Mouse (Mus musculus) ovary, postnatal 36 days (tissue): ENCODE results near the gene Pycard.
"Not testable (repeated sequence)": the region's sequence is repeated elsewhere in the genome, so short reads cannot be mapped to it uniquely, and the experiment has no call there.

Experiments
- DNase-seq: peaks from one replicate; pipeline ENCODE4 v3.0.0; 2022; ENCODE audit warnings: low spot score, mixed read lengths

Pycard gene

DNA sequence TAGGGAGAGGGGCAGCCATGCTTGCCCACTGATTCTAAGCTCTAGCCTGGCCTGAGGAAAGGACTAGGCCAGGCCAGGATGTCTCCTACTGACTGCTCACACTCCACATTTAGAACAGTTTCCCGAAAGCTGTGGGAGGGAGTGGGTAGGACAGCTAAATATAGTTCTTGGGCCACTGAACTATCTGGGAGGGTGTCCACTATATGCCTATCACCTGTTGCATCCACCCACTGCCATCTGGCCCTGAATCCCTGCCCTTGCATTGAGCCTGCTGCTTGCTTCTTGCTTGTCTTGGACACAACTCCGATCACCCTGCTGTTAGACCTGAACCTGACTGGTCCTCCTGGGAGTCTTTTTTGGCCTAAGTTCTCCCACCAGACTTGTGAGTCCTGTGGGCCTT lies 10.0 kb upstream of the Pycard start, which contains the start of gene Trim72:
TSS of gene Trim72 (plus strand) at position 262 of the 400 bp plus-strand sequence.
- no peak for DNase-seq

DNA sequence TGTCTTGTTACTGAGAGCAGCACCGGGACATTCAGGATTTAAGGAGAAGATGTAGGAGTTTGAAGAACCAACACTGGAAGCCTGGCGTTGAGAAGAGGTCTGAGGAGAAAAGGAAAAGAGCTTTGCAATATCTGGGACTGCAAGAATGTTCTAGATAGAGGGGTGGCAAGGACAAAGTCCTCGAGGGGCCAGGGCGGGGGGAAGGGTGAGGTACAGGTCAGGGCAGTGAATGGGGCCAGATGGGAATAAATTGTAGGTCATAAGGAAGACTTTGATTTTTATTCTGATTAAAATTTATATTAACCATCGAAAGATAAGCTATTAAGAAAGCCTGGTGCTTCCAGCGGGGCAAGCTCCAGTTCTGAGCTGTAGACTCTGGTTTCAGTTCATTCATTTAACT lies 9.4 kb upstream of the Pycard start:
- DNase-seq: no peak

DNA sequence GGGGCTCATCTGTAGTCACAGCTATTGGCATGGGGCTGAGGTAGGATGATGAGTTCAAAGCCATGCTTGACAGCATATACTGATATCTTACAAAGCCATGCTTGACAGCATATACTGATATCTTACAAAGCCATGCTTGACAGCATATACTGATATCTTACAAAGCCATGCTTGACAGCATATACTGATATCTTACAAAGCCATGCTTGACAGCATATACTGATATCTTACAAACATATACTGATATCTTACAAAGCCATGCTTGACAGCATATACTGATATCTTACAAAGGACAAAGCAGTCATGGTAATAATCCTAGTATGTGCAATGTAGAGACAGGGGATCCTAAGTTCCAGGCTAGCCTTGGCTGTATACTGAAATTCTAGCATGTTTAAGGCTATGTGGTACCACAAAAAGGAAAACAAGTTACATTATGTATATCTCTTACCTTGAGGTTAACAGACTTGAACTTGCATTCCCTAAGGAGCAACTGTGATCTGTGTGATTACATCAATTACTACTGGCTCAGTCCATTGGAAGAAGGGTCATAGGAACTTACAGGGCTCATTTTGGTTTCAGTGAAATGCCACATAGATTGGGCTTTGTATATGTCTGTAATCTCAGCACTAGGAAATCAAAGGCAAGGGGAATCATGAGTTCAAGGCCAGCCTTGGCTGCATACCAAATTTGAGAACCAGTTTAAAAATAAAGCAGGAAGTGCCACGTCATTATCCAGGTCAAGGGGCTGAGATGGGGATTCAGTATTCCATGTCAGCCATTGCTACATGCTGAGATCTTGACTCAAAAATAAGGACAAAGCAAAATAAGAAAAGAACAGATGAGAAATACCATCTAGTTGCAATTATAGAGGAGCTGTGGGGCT lies 6.6 kb upstream of the Pycard start:
- no peak for DNase-seq

DNA sequence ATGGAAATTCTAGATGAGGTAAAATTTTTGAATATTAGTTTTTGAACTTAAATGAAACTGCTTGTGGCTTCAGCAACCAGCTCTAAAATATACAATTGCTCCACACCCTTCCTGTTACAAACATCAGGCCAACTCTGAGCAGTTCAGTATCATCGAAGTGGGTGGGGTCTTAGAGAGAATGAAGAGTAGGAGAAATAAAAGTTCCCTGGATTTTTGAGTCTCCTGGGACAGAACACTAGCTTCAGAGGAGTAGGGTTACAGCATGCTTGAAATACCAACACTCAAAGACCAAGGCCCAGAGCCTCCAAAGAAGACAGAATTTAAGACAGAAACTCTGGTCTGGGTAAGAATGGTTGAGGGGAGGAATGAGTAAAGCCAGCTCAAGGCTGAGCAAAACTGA lies 5.8 kb upstream of the Pycard start:
- DNase-seq: no peak

DNA sequence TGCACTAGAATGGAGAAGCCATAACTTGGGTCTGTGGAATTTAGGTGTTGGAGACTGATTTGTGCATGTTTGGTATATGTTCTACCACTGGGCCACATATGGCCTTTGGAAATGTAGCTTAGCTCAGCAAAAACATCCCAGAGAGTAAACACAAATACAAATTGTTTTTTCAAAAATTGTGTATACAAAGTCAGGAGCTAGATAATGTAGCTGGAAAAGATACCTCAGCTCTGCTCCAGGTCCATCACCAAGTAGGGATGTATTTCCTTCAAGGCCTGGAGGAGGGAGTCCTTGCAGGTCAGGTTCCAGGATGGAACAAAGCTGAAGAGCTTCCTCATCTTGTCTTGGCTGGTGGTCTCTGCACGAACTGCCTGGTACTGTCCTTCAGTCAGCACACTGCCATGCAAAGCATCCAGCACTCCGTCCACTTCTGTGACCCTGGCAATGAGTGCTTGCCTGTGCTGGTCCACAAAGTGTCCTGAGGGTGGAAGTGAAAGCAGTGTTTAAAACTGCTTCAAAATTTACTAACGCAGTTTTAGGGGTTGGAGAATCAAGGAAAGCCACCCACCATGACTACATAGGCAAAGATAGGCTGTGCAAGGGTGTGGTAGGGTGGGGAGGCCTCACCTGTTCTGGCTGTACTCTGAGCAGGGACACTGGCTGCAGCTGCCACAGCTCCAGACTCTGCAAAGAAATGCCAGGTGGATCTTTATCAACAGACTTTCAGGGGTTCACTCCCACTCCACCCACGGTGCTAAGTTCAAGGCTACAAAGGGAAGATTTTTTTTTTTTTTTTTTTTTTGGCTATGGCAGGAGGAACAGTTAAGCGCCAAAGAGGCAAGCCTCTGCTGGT lies 953 bp downstream of the Pycard start:
- no peak for DNase-seq

DNA sequence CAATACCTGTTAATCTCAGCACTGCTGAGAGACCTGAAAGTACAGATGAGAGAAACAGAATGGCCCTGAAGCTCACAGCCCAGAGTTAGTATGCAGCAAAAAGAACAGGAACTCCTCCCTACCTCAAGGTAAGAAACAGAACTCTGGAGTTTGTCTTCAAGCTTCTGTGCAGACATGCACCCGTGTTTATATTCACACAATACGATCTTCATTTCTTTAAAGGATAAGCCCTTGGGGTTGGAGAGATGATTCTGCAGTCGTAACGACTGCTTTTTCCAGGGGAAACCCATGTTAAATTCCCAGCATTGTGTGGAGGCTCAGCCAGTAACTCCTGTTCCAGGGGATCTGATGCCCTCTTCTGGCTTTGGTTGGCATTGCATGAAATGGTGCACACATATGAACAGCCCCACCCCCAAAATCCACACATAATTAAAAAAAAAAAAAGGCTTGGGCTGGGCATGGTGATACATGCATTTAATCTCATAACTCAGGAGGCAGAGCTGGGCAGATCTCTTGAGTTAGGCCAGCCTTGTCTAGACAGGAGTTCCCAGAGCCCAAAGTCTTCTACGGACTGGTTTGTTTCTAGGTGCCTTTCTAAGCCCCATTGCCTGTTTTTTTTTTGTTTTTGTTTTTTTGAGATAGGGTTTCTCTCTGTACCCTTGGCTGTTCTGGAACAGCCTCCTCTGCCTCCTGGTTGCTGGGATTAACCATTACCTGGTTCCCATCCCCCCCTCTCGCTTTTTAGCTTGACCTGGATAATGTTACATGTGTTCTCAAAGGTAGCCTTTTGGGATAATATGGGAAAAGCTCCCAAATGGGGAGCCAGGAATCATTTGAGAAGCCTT lies 1.8 kb downstream of the Pycard start:
- peak; percentile 54 for DNase-seq

DNA sequence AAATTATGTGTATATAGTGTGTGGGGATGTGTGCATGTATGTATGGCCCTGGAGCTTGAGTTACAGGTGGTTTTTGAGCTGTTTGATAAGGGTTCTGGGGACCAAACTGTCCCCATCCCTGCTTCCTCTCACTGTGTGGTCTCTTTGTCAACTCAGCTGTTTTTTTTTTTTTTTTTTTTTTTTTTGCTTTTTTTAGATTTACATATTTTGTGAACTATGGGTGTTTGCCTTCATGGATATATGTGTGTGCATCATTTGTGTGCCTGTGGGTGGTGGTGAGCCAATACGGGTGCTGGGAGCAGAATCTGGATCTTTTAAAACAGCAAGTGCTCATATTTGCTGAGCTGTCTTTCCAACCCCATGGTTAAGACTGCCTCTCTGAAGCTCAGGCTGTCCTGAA lies 4.8 kb downstream of the Pycard start:
- no peak for DNase-seq

DNA sequence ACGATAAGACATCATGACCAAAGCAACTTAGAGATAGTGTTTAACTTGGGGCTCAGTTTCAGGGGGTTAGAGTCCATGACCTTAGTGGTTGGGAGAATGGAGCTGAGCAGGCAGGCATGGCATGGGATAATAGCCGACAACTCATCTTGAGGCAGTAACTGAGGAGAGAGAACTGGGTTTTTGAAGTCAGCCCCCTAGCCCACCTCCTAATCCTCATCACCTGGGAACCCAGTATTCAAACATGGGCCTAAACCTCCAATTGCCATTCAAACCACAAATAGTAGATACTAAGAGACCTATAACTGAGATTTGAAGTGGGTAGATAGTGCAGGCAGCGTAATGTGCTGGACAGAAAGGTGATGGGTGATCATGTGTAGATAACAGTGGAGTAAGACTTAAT lies 13.1 kb downstream of the Pycard start:
- DNase-seq: no peak

DNA sequence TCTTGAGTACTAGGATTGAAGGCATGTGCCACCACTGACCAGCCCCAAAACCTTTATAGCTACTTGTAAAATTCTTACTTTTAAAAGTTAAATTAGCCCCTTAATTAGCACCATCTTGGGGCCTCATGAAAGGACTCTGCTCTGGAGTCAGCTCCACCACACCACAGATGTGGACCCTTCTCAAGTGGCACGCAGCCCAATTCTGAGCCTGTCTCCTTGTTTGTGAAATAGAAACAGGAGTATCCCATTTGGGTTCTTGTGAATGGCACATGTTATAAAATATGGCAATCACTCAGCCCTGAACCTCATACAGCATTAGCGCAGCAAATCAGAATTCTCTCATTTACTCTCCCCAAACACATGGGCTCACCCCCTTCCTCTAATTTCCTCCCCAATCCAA lies 14.8 kb downstream of the Pycard start:
- no peak for DNase-seq

DNA sequence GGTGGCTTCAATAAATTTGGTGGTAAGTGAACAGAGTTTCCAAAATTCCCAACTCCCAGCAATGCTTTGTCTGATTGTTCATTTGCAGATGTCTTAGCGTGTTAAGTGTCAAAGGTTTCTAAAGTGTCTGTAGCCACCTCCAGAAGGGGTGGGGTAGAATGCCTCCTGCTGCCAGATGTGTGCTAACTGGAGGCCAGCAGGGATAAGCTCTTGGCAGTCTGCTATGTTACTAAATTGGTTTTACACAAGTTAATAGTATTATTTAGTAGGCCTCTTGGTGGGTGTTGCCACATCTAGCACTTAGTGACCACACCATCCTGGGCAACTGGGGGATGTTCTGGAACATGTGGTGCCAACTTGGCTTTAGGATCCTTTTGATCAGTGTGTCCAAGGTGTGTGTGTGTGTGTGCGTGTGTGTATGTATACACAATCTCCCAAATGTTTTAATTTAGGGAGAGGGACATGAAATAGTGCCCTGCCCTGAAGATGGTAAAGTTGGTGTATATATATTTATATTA lies 19.2 kb downstream of the Pycard start:
- DNase-seq: no peak

DNA sequence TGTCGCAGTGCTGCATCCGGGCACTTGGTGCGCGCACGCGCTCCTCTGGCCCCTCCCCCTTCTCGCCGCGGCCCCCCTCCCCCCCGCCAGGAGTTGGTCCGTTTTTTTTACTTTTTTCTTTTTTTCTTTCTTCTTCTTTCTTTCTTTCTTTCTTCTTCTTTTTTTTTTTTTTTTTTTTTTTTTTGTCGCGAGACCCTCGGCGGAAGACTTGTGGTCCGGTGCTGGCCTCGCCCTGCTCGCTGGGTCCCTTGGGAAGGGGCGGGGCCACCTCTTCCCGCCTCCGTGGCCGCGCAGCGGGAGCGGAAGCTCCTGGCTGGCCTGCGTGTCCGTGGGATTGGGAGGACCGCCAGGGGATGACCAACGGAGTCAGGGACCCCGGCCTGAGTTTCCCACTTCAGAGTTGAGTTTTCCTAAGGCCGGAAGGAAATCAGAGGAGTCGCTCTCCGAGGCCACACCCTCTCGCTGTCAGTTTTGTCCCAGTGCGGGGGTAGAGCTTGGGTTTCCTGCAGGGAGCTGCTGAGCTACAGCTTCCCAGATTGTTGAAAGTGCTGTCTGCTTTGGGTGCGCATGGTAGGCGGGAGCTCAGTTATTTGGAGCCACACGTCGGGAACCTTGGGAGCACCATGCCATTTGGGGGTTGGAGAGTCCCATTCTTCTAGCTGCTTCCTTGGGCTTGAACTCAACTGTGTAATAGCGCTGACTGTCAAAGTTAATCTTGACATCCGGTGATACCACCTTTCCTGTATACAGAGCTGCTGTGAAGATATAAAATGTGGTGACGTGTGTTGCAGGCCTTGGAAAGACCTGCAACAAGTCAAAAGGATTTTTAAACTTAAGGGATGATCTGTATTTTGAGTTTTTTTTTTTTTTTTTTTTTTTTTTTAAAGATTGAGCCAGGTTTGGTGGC lies 25.5 kb downstream of the Pycard start:
- peak; percentile 73 for DNase-seq

DNA sequence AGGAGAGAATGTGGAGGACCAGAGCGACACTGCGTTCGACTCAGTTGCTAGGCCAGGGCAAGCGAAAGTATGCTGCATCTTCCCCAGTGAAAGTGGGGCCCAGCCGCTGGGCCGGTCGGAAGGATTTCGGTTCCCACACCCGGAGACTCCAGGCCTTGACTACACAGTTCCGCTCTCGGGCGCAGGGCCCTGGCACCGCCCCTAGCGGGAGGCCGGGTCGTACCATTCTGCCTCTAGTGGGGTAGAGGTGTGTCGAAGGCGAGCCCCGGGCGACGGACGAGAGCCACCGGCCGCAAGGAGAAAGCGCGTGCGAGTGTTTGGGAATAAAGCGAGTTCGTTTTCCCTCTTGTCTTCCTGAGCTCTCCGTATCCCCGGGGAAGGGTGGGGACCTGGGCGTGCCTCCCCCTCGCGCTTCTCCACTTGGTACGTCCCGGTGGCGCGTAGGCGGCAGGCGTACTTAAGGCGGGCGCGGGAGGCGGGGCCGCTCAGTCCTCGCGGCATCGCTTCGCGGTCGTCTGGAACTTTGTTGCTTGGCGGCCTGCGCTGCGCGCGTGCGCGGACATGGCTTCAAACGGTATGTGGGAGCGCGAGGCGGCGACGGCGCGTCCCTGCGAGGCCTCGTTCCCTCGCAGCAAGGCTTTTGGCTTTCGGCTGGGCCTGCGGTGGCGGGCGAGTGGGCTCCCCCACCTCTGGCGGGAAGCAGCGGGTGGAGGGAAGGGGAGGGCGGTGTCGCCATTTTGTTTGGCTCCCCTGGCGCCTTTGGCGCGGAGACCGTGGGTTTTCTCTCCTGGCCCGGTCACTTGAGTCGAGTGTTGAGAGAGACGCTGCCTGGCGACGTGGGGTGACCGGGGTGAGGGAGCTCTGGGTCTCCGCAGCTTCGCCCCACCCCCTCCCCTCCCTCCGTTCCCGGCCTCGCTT lies 26.4 kb downstream of the Pycard start, which contains the start of gene Fus:
TSS of gene Fus (plus strand) at position 454 of the 918 bp plus-strand sequence.
- peak; percentile 95 for DNase-seq

DNA sequence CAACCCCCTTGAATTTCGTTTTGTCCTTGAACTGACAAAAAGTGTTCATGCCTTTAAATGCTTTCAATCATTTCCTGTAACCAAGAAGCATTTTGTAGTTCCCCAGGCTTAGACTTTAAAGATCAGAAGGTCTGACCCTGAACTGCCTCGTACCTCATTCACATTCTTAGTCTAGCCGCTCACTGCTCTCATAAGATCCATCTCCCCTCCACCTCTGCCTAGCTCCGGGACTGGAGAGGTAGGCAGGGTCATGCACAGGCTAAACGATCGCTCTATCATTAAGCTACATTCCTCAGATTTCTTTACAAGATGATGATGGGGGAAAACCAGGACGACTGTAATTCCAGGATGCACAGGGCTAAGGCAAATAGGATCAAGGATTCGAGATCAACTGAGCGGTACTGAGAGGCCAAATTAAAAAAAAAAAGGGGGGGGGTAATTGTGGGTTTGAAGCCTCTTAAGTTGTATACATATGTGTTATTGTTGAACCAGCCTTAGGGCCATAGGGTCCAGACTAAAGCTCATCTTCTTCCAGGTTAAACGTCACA lies 27.2 kb downstream of the Pycard start:
- no peak for DNase-seq

DNA sequence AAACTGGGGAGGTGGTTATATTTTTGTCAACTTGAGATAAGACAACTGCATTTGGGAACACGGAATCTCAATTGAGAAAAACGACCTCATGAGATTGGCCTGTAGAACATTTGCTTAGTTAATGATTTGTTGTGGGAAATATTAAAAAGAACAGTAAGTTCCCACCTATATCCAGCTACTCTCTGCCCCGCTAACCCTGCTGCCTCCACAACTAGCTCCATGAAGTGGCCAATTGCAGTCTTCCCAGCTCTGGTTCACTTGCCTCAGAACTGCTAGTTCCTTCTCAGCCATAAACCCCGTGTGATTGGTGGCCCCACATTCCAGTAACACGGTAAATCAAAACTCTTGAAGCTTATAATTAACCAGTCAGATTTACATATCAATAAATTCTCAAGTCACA lies 34.3 kb downstream of the Pycard start:
- no peak for DNase-seq

DNA sequence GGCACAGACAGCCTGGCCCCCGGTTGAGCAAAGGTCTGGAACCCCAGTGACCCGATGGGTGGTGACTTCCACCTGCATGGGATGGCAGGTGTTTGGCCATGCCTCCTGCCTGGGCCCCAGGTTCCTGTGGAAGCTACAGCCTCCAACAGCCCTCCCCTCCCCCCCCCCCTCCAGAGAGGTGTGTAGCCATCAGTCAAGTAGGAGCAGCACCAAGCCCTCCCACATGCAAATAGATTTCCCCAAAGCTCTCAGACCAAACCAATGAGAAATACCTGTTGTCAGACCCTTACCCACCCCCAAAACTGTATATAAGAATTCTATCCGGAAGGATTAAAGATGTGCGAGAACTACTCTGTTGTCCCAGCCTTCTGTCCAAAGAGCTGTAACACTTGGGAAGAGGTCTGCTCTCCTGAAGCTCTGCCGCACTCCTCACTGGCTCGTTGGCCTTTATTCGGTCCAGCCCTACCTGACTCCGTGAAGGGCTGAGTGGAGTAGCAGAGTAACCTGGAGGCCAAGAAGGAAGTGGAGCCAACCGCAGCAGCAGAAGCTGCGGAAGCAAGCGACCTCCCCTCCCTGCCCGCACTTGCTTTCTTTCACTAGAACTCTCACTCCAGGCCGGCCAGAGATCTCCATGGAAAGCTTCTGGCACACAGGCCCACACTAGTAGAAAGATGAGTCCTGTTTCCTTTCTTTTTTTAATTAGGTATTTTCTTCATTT lies 40.6 kb downstream of the Pycard start:
- DNase-seq: no peak

DNA sequence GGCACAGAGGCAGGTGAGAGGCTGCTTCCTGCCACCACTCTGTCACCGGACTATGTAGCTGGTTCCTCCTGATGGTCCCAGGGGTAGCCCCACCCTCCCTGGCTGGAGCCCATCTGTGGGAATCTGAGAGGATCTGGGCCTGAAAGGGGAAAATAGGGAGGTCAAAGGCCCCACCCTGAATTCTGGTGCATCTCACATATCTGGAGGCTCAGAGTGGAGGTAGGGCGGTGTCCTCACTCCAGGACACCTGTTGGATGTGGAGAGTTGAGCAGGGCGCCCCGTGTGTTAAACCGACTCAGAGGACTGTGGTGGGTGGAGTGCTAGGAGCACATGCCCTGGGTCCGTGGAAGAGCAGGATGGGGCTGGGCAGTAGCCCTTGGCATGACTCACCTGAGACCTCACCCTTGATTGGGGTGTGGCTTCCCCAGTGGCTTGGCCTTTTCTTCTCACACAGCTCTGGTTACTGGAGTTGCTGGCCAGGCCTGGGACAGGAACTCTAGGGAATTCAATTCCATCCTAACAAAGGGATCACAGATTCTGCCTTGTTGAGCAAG lies 47.1 kb downstream of the Pycard start, which contains the start of gene Prss36:
TSS of gene Prss36 (minus strand) at position 256 of the 554 bp plus-strand sequence.
- no peak for DNase-seq

DNA sequence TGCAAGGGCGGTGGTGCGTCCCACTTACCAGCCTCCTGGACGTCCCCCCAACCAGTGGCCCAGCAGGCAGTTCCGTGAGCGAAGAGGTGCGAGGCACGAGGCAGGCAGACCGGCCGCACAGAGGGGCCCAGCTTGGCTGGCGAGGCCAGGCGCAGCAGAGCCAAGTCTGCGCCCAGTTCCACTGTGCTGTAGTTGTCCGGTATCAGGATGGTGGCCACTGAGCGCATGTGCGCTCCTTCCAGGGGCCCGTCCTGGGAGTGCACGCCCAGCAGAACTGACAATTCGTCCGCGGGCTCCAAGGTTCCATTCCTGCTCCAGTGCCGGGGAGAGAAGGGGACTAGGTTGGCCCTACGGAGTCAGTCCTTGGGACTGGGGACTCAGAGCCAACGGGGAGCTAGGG lies 49.1 kb downstream of the Pycard start:
- peak; percentile 55 for DNase-seq

DNA sequence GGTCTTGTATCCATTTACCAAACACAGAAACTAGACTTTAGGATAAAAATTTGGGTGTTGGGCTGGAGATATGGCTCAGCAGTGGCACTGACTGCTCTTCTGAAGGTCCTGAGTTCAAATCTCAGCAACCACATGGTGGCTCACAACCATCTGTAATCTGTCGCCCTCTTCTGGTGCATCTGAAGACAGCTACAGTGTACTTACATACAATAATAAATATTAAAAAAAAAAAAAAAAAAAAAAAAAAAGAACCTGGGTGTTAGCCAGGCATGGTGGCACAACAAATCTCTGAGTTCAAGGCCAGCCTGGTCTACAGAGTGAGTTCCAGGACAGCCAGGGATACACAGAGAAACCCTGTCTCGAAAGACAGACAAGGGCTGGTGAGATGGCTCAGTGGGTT lies 51.6 kb downstream of the Pycard start:
- not testable (repeated sequence) for DNase-seq
